Mouse (Mus musculus): ENCODE measurements around the gene Necab2. TPM values are rescaled to one million over a fixed set of nuclear protein-coding genes. Genes with fewer than 3 reads are reported as not detected.

The Necab2 gene
- polyA plus RNA-seq, 1 experiment from 2014 or later: 0.79 TPM

DNA sequence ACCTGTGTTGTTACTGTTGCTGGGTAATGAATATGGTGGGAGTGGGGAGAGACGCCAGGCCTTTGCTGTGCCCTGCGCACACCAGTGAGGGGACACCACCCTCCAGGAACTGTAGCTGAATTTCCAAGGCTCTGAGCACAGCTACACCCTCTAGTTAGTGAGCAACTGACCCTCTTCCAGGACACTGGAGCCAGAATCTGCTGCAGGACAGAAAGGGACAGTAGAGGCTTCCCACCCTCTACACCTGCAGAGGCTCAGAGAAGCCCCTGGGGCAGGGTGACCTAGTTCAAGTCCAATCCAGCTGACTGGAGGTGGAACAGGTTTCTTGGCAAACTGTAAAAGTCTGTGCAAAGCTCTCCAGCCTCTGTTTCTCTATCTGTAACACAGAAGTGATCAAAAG, 7.1 kb upstream of the Necab2 start:
- no peaks in the 10 kb centered on the region for H3K9me3 ChIP-seq
- H3K9ac ChIP-seq: no peak overlapping the region
- ATAC-seq (ENCODE audit: extremely low read depth, insufficient number of reproducible peaks, low FRiP score, low TSS enrichment): no peak
- H3K27me3 ChIP-seq (replicated peaks): peaks cover 42% of the 10 kb centered on the region
- H3K4me1 ChIP-seq: peaks cover 24% of the 10 kb centered on the region
- no peak overlapping the region for H3K4me3 ChIP-seq
- no peak overlapping the region for H3K27ac ChIP-seq (replicated peaks)
- H3K4me2 ChIP-seq: no peak overlapping the region
- no peaks in the 10 kb centered on the region for H3K36me3 ChIP-seq
- 86% methylated on average over 2 of the region's 2 CpGs for WGBS

DNA sequence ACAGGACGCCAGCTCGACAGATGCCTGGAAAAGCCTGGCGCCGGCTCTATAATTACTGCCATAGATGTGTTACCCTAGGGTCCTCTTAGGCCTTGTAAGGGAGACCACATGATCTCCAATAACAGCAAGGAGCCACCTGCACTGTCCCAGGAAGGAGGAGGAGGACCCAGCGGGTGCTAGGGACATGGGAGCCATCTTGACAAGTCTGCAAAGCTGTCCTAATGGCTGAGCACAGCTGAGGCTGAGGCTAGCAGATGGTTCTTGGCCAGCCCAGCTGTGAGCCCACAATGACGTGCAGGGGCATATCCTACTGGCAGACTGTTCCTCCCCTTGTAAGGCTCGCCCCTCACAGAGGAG, 6.6 kb upstream of the Necab2 start:
- H3K9ac ChIP-seq: peak overlapping the region; percentile 37
- H3K4me2 ChIP-seq: no peak overlapping the region
- H3K27me3 ChIP-seq (replicated peaks): peaks cover 46% of the 10 kb centered on the region

DNA sequence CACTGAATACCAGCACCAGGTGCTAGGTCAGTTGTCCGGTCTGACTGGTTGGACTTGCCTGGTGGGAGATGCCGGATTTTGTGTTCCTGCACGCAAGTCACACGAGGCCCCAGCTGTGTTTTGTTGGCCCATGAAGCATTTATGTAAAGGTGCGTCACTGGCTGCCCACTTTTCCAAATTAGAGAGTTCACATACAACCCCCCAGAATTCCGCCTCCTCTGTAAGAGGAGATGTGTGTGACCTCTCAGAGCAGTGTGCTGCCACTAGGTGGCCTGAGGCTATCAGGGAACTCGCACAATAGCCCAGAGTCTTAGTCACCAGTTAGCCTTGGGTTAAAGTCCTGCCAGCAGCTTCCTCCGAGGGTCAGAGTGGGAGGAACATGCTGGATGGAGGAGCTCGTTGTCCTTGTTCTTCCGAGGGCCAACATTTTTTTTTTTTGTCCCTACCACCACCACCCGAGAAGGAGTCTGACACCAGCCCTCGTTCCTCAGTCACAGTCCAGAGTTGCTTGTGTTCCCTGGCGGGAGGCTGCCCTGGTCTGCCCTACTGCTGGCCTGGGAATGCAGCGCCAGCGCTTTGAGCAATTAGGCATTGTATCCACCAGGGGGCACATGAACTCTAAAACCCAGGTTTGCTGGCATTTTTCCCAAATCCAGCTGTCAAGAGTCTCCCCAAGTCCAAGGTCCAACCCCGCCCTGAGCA, 6.1 kb upstream of the Necab2 start:
- ATAC-seq (ENCODE audit: extremely low read depth, insufficient number of reproducible peaks, low FRiP score, low TSS enrichment): 0 out of 2 replicates have a peak, but pooled peaks have one; percentile 17
- no peak overlapping the region for H3K27ac ChIP-seq (replicated peaks)
- H3K36me3 ChIP-seq: no peaks in the 10 kb centered on the region
- peak overlapping the region; percentile 44 for H3K4me2 ChIP-seq
- H3K4me1 ChIP-seq: peaks cover 24% of the 10 kb centered on the region
- H3K27me3 ChIP-seq (replicated peaks): peaks cover 50% of the 10 kb centered on the region
- no peaks in the 10 kb centered on the region for H3K9me3 ChIP-seq
- WGBS: 17% methylated on average over 16 of the region's 16 CpGs
- H3K9ac ChIP-seq: peak overlapping the region; percentile 37; the same call in 1 of the 2 replicates
- H3K4me3 ChIP-seq: no peak overlapping the region

More for the DNA sequence above, 6.6 kb upstream of the Necab2 start:
- 76% methylated on average over 7 of the region's 7 CpGs for WGBS
- no peaks in the 10 kb centered on the region for H3K9me3 ChIP-seq
- peaks cover 24% of the 10 kb centered on the region for H3K4me1 ChIP-seq
- H3K4me3 ChIP-seq: no peak overlapping the region
- H3K36me3 ChIP-seq: no peaks in the 10 kb centered on the region
- no peak overlapping the region for H3K27ac ChIP-seq (replicated peaks)
- no peak for ATAC-seq (ENCODE audit: extremely low read depth, insufficient number of reproducible peaks, low FRiP score, low TSS enrichment)

DNA sequence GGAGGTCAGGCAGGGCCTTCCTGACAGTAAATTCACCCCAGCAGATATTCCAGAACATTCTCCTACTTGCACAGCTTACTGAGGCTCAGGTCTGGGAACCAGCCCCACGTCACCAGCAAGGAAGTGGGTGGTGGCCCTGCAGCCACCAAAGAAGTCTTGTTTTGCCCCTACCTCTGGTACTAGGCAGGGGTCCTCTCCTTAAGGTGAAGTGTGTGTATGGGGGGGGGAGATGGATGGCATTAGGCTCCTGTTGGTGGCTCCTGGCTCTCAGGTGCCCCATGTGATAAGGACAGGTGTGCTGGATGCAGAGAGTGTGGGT, 5.6 kb upstream of the Necab2 start:
- Histone ChIP-seq H3K4me2 (peak overlapping the region; percentile 44), H3K4me3 (no peak overlapping the region), H3K27me3 (replicated peaks) (peaks cover 53% of the 10 kb centered on the region), H3K9ac (no peak overlapping the region), H3K9me3 (no peaks in the 10 kb centered on the region), H3K36me3 (no peaks in the 10 kb centered on the region), H3K27ac (replicated peaks) (no peak overlapping the region), H3K4me1 (peaks cover 24% of the 10 kb centered on the region)
- no peak for ATAC-seq (ENCODE audit: extremely low read depth, insufficient number of reproducible peaks, low FRiP score, low TSS enrichment)
- WGBS: 52% methylated on average over 1 of the region's 1 CpGs

DNA sequence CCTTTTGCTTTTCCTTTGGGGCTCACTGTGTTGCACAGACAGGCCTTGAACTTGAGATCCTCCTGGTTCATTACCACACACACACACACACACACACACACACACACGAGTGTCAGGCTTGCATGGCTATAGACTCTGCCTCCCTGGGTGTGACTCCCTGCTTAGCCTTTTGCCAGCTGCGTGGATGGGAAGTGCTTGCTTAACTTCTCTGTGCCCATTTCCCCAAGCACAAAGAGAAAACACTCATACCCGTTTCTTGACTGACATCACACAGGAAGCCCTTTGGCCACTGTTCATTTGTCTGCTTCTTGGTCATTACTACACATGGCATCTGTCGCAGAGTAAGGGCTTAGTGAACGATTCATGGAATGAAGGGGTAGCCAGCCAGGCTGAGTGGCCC, 4.5 kb upstream of the Necab2 start:
- no peak overlapping the region for H3K9ac ChIP-seq
- no peak for ATAC-seq (ENCODE audit: extremely low read depth, insufficient number of reproducible peaks, low FRiP score, low TSS enrichment)
- H3K36me3 ChIP-seq: no peaks in the 10 kb centered on the region
- 57% methylated on average over 5 of the region's 5 CpGs for WGBS
- H3K4me2 ChIP-seq: no peak overlapping the region
- H3K4me3 ChIP-seq: no peak overlapping the region
- H3K27me3 ChIP-seq (replicated peaks): peaks cover 61% of the 10 kb centered on the region
- H3K9me3 ChIP-seq: no peaks in the 10 kb centered on the region
- H3K27ac ChIP-seq (replicated peaks): no peak overlapping the region
- H3K4me1 ChIP-seq: peaks cover 23% of the 10 kb centered on the region

DNA sequence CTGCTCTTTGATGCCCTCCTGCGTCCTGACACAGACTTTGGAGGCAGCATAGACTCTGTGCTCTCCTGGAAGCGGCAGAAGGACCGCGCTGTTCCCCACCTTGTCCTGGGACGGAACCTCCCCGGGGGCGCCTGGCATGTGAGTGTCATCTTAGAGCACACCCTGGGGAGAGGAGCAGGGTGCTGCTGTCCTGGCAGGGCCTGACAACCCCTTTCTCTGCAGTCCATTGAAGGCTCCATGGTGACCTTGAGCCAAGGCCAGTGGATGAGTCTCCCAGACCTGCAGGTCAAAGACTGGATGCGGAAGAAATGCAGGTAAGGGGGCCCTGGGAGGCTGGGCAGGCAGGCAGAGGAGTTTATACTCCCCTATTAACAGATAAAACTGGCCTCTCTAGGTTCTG, 3.5 kb upstream of the Necab2 start:
- H3K4me1 ChIP-seq: peaks cover 22% of the 10 kb centered on the region
- H3K9me3 ChIP-seq: no peaks in the 10 kb centered on the region
- H3K4me3 ChIP-seq: no peak overlapping the region
- no peak overlapping the region for H3K4me2 ChIP-seq
- no peaks in the 10 kb centered on the region for H3K36me3 ChIP-seq
- no peak overlapping the region for H3K27ac ChIP-seq (replicated peaks)
- H3K27me3 ChIP-seq (replicated peaks): peaks cover 70% of the 10 kb centered on the region
- no peak overlapping the region for H3K9ac ChIP-seq
- WGBS: 90% methylated on average over 8 of the region's 8 CpGs
- ATAC-seq (ENCODE audit: extremely low read depth, insufficient number of reproducible peaks, low FRiP score, low TSS enrichment): no peak

DNA sequence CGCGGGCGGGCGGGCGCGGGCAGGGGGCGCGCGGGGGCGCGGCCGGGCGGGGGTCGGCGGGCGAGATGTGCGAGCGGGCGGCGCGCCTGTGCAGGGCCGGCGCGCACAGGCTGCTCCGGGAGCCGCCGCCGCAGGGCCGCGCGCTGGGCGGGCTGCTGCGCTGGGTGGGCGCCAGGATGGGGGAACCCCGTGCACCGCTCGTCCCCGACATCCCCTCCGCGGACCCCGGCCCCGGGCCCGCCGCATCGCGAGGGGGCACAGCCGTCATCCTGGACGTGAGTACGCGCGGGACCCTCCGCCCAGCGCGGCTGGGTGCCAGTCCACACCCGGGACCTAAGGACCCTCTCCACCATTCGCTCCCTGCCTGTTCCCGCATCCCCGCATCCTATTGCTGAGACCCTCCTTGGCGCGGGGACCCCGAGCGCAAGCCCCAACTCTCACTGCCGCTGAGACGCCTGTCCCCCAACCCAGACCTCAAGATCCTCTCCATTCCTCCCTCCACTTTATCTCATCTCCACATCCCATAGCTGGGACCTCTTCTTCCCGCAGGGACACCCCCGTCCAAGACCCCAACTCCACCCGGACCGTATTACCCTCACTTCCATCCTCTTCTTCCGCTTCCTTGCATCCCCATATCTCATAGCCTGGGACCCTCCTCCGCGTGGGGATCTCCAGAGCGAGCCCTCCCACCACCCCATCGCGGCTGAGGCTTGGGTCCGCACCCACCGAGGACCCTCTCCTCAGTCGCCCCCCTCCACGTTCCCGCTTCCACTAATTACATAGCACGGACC, 666 bp downstream of the Necab2 start:
- Histone ChIP-seq H3K9me3 (no peaks in the 10 kb centered on the region), H3K27me3 (replicated peaks) (peaks cover 90% of the 10 kb centered on the region), H3K27ac (replicated peaks) (no peak overlapping the region), H3K36me3 (no peaks in the 10 kb centered on the region), H3K4me2 (peak overlapping the region; percentile 97), H3K9ac (peak overlapping the region; percentile 84), H3K4me1 (peaks cover 9% of the 10 kb centered on the region), H3K4me3 (peak overlapping the region; percentile 68)
- under 1% methylated on average over 76 of the region's 80 CpGs for WGBS
- no peak for ATAC-seq (ENCODE audit: extremely low read depth, insufficient number of reproducible peaks, low FRiP score, low TSS enrichment)

DNA sequence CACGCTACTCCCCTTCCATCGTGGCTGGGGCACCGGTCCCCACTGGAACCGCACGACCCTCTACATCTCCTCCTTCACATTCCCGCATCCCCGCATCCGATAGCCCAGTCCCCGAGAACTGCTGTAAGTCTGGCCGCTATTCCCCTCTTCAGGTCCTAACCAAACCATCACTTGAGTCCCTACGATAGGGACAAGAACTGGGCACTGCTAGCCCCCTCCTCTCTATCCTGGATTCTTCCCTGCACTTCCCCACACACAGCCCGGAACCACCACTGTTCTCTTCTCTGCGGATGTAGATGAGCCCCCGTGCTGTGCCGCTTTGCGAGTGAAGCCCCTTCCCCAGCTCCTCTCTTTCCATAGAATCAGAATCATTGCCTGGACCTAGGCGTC, 1.3 kb downstream of the Necab2 start:
- Histone ChIP-seq H3K9ac (no peak overlapping the region), H3K27ac (replicated peaks) (no peak overlapping the region), H3K9me3 (no peaks in the 10 kb centered on the region), H3K4me3 (peak overlapping the region; percentile 68), H3K27me3 (replicated peaks) (peaks cover 90% of the 10 kb centered on the region), H3K36me3 (no peaks in the 10 kb centered on the region), H3K4me1 (peaks cover 9% of the 10 kb centered on the region), H3K4me2 (peak overlapping the region; percentile 97)
- 3% methylated on average over 17 of the region's 17 CpGs for WGBS
- no peak for ATAC-seq (ENCODE audit: extremely low read depth, insufficient number of reproducible peaks, low FRiP score, low TSS enrichment)

DNA sequence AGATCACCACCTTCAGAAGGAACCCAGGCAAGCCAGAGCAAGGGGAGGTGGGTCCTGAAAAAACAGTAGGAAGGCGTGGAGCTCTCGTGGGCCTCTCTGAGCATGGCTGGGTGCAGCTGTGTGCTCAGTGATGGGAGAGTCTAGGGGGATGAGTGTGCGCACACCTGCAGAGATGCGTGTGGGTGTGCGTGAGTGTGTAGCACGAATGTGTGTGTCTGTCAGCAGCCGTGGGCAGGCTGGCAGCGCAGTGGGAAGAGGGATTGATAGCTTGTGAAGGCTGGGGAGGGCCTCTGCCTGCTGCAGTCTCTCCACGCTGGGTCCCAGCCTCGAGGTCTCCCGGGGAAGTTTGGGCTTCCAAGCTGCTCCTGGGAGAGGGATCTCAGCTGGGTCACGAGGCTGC, 3.1 kb downstream of the Necab2 start:
- Histone ChIP-seq H3K27me3 (replicated peaks) (peaks cover 87% of the 10 kb centered on the region), H3K9me3 (no peaks in the 10 kb centered on the region), H3K4me3 (no peak overlapping the region), H3K27ac (replicated peaks) (no peak overlapping the region), H3K9ac (no peak overlapping the region), H3K4me1 (peaks cover 9% of the 10 kb centered on the region), H3K36me3 (no peaks in the 10 kb centered on the region), H3K4me2 (no peak overlapping the region)
- 70% methylated on average over 12 of the region's 12 CpGs for WGBS
- no peak for ATAC-seq (ENCODE audit: extremely low read depth, insufficient number of reproducible peaks, low FRiP score, low TSS enrichment)

DNA sequence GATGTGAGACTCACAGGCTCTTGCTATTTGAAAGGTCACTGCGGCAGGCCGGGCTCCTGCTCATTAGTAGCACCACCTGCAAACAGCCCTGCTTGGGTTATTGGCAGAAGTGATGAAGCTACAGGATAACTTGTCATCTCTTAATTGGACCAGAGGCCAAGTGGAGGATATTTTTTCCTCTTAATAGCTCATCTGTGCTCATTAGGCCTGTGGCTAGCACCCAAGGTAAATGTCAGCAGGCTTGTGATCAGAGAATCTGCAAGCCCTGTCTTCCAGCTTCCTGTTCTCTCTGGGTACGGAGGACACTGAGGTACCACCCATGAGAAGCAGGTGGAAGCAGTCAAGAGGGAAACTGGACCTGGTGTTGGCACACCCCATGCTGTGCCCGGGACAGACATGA, 4.6 kb downstream of the Necab2 start:
- no peak for ATAC-seq (ENCODE audit: extremely low read depth, insufficient number of reproducible peaks, low FRiP score, low TSS enrichment)
- Histone ChIP-seq H3K27ac (replicated peaks) (no peak overlapping the region), H3K9me3 (no peaks in the 10 kb centered on the region), H3K4me2 (no peak overlapping the region), H3K27me3 (replicated peaks) (peaks cover 74% of the 10 kb centered on the region), H3K4me3 (no peak overlapping the region), H3K9ac (no peak overlapping the region), H3K36me3 (no peaks in the 10 kb centered on the region), H3K4me1 (peaks cover 20% of the 10 kb centered on the region)
- WGBS: 87% methylated on average over 4 of the region's 4 CpGs

DNA sequence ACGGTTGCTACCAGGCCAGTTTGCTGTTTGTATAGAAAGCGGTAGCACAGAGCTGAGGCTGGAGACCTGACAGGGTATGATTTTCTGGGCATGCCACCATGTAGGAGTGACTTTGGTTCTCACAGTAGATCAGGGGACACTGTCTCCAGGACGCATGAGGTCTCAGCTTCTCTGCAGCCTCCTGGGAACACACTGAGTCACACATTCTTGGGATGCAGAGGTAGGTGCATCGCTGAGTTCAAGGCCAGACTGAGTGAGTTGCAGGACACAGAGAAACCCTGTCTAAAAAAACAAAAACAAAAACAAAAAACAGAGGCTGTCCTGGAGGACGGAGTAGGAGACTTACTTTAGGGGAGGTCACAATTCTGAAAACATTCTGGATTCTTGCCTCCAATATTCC, 6.4 kb downstream of the Necab2 start:
- H3K4me3 ChIP-seq: no peak overlapping the region
- H3K36me3 ChIP-seq: no peaks in the 10 kb centered on the region
- no peak for ATAC-seq (ENCODE audit: extremely low read depth, insufficient number of reproducible peaks, low FRiP score, low TSS enrichment)
- no peak overlapping the region for H3K9ac ChIP-seq
- no peaks in the 10 kb centered on the region for H3K9me3 ChIP-seq
- peaks cover 19% of the 10 kb centered on the region for H3K4me1 ChIP-seq
- no peak overlapping the region for H3K4me2 ChIP-seq
- no peak overlapping the region for H3K27ac ChIP-seq (replicated peaks)
- peaks cover 65% of the 10 kb centered on the region for H3K27me3 ChIP-seq (replicated peaks)
- 73% methylated on average over 5 of the region's 5 CpGs for WGBS

DNA sequence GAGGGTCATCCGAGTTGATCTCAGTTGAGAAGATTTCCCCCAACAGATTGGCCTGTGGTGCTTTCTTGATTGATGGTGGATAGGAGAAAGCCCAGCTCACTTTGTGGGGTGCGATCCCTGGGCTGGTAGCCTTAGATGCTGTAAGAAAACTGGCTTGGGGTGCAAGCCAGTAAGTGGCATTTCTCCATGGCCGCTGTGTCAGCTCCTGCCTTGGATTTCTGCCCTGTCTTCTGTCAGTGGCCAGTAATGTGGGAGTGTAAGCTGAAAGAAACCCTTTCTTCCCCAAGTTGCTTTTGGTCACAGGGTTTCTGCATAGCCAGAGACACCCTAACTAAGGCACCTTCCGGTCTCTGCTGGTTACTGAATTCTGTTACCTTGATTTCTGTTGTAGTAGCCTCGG, 9.5 kb downstream of the Necab2 start:
- ATAC-seq (ENCODE audit: extremely low read depth, insufficient number of reproducible peaks, low FRiP score, low TSS enrichment): no peak
- Histone ChIP-seq H3K4me3 (no peak overlapping the region), H3K4me2 (no peak overlapping the region), H3K36me3 (no peaks in the 10 kb centered on the region), H3K9me3 (no peaks in the 10 kb centered on the region), H3K27me3 (replicated peaks) (peaks cover 41% of the 10 kb centered on the region), H3K4me1 (peaks cover 27% of the 10 kb centered on the region), H3K9ac (no peak overlapping the region), H3K27ac (replicated peaks) (no peak overlapping the region)
- WGBS: 67% methylated on average over 5 of the region's 5 CpGs

Data from heart, embryonic 13.5 days (tissue).